In genomic region chr17:7946053-7946627, GRCm38 (mm10) we compare ENCODE assay signal across 8 mouse cellular contexts. TPM values are rescaled to one million over a fixed set of nuclear protein-coding genes. Genes with fewer than 3 reads are reported as not detected.
A peak's percentile ranks its signal among the peaks of the same experiment; 100 is the strongest.
DNase-seq lines count a peak whose midpoint lies in the region; ATAC-seq and TF ChIP-seq lines count a peak whose summit lies in the region.
"Not testable (repeated sequence)": the region's sequence is repeated elsewhere in the genome, so short reads cannot be mapped to it uniquely, and the experiment has no call there.

No protein-coding gene starts in this region.

- ATAC-seq in embryonic facial prominence, embryonic 13.5 days (ENCODE audit: insufficient number of reproducible peaks, insufficient read depth, low FRiP score, low TSS enrichment, low read depth); midbrain, embryonic 14.5 days (ENCODE audit: low FRiP score, low TSS enrichment): not testable (repeated sequence)
- peak; percentile 39 for ATAC-seq in frontal cortex, adult (ENCODE audit: low TSS enrichment)
- peak; percentile 65 for ATAC-seq in hindbrain, embryonic 12.5 days (ENCODE audit: low FRiP score)
- peak; percentile 10; the same call in 1 of the 2 replicates for ATAC-seq in liver, postnatal 0 days
- ATAC-seq in stomach, embryonic 15.5 days (ENCODE audit: insufficient read depth, low FRiP score, low read depth), result peak; percentile 21

- H3K4me2 ChIP-seq in embryonic facial prominence, embryonic 13.5 days, result peak overlapping the region; percentile 57
- H3K4me2 ChIP-seq in hindbrain, embryonic 12.5 days (replicated peaks), result peak overlapping the region; percentile 57
- peak overlapping the region; percentile 68 for H3K4me2 ChIP-seq in liver, postnatal 0 days (ENCODE audit: low read depth, low read length)
- H3K4me2 ChIP-seq in midbrain, embryonic 14.5 days (ENCODE audit: low read length), result peak overlapping the region; percentile 60
- peak overlapping the region; percentile 57 for H3K4me2 ChIP-seq in stomach, embryonic 15.5 days

- TF ChIP-seq CTCF in E14TG2a.4 (conservative IDR thresholded peaks at IDR 0.05; ENCODE audit: low read length); layer of hippocampus, adult 2 months (conservative IDR thresholded peaks at IDR 0.05); liver, postnatal 0 days (IDR thresholded peaks at IDR 0.05; ENCODE audit: low read depth): not testable (repeated sequence)

- peak overlapping the region; percentile 89; the same call in 1 of the 2 replicates for H3K27ac ChIP-seq in embryonic facial prominence, embryonic 13.5 days
- H3K27ac ChIP-seq in hindbrain, embryonic 12.5 days, result 0 out of 2 replicates have a peak overlapping the region, but pooled peaks have one; percentile 30
- peak overlapping the region; percentile 89 for H3K27ac ChIP-seq in layer of hippocampus, adult 2 months
- H3K27ac ChIP-seq in liver, postnatal 0 days (ENCODE audit: low read depth), result peak overlapping the region; percentile 93
- peak overlapping the region; percentile 89 for H3K27ac ChIP-seq in midbrain, embryonic 14.5 days (replicated peaks; ENCODE audit: low read depth, low read length)
- H3K27ac ChIP-seq in stomach, embryonic 15.5 days, result not testable (repeated sequence)

- H3K9ac ChIP-seq in embryonic facial prominence, embryonic 13.5 days, result peak overlapping the region; percentile 73
- H3K9ac ChIP-seq in hindbrain, embryonic 12.5 days, result peak overlapping the region; percentile 74
- H3K9ac ChIP-seq in liver, postnatal 0 days (replicated peaks), result peak overlapping the region; percentile 73
- H3K9ac ChIP-seq in midbrain, embryonic 14.5 days (replicated peaks; ENCODE audit: low read length), result peak overlapping the region; percentile 59; the same call in 1 of the 2 replicates
- H3K9ac ChIP-seq in stomach, embryonic 15.5 days, result not testable (repeated sequence)

- H3K27me3 ChIP-seq in E14TG2a.4 (ENCODE audit: insufficient read depth, low read length); embryonic facial prominence, embryonic 13.5 days; hindbrain, embryonic 12.5 days; liver, postnatal 0 days (ENCODE audit: insufficient read depth, low read length); midbrain, embryonic 14.5 days (ENCODE audit: control insufficient read depth, insufficient read depth, low read length); stomach, embryonic 15.5 days (replicated peaks): not testable (repeated sequence)

- peak overlapping the region; percentile 79 for H3K4me3 ChIP-seq in E14TG2a.4 (replicated peaks; ENCODE audit: low read length)
- peak overlapping the region; percentile 57 for H3K4me3 ChIP-seq in embryonic facial prominence, embryonic 13.5 days
- H3K4me3 ChIP-seq in hindbrain, embryonic 12.5 days, result peak overlapping the region; percentile 55
- peak overlapping the region; percentile 68 for H3K4me3 ChIP-seq in layer of hippocampus, adult 2 months
- peak overlapping the region; percentile 63 for H3K4me3 ChIP-seq in liver, postnatal 0 days (ENCODE audit: low read depth, low read length)
- H3K4me3 ChIP-seq in midbrain, embryonic 14.5 days (replicated peaks; ENCODE audit: low read depth, low read length), result peak overlapping the region; percentile 48
- H3K4me3 ChIP-seq in stomach, embryonic 15.5 days (replicated peaks), result peak overlapping the region; percentile 60

- not testable (repeated sequence) for H3K36me3 ChIP-seq in E14TG2a.4 (ENCODE audit: insufficient read depth, low read length); embryonic facial prominence, embryonic 13.5 days; hindbrain, embryonic 12.5 days; liver, postnatal 0 days (replicated peaks; ENCODE audit: insufficient read depth, low read length); midbrain, embryonic 14.5 days (ENCODE audit: control insufficient read depth, insufficient read depth, low read length); stomach, embryonic 15.5 days

- TF ChIP-seq EP300 in liver, postnatal 0 days (IDR thresholded peaks at IDR 0.05; ENCODE audit: low read depth), result not testable (repeated sequence)

- under 1% methylated on average over 19 of the region's 27 CpGs for WGBS in embryonic facial prominence, embryonic 13.5 days
- WGBS in hindbrain, embryonic 12.5 days, result under 1% methylated on average over 15 of the region's 27 CpGs
- under 1% methylated on average over 13 of the region's 27 CpGs for WGBS in liver, postnatal 0 days (ENCODE audit: insufficient replicate concordance)
- 0% methylated on average over 15 of the region's 27 CpGs for WGBS in midbrain, embryonic 14.5 days
- under 1% methylated on average over 19 of the region's 27 CpGs for WGBS in stomach, embryonic 15.5 days

- DNase-seq in layer of hippocampus, adult 2 months (ENCODE audit: low spot score in 2 of 2); liver, postnatal 0 days; midbrain, embryonic 14.5 days: not testable (repeated sequence)

- H3K4me1 ChIP-seq in E14TG2a.4 (replicated peaks; ENCODE audit: low read depth, low read length); embryonic facial prominence, embryonic 13.5 days; hindbrain, embryonic 12.5 days; liver, postnatal 0 days (ENCODE audit: insufficient read depth); midbrain, embryonic 14.5 days (ENCODE audit: control insufficient read depth, insufficient read depth, low read length); stomach, embryonic 15.5 days: not testable (repeated sequence)

- H3K9me3 ChIP-seq in E14TG2a.4 (ENCODE audit: low read length); embryonic facial prominence, embryonic 13.5 days; hindbrain, embryonic 12.5 days (replicated peaks); liver, postnatal 0 days (ENCODE audit: low read length); midbrain, embryonic 14.5 days (ENCODE audit: control insufficient read depth, low read length); stomach, embryonic 15.5 days: not testable (repeated sequence)

RNA-seq across cellular contexts. Expression of gene Rsph3a, which starts 0.7 kb away (rescaled TPM):
- 48.7 and 57.8 TPM in 2 replicates for polyA plus RNA-seq in embryonic facial prominence, embryonic 13.5 days (2015; fragmentation: Nextera tagmentation; extraction: Ambion mirVana)
- polyA plus RNA-seq in hindbrain, embryonic 12.5 days (2016; fragmentation: Nextera tagmentation; extraction: Ambion mirVana), result 63.8 and 77.0 TPM in 2 replicates
- 10 to 100 TPM; 40.9 to 41.6 TPM for total RNA-seq in layer of hippocampus, adult 2 months (2021)
- polyA plus RNA-seq in liver, postnatal 0 days (2015; fragmentation: Nextera tagmentation; extraction: Ambion mirVana), result 16.0 and 16.2 TPM in 2 replicates
- 83.9 and 84.0 TPM in 2 replicates for polyA plus RNA-seq in midbrain, embryonic 14.5 days (2014; fragmentation: Nextera tagmentation; extraction: Ambion mirVana)
- polyA plus RNA-seq in stomach, embryonic 15.5 days (2015; fragmentation: Nextera tagmentation; extraction: Ambion mirVana), result 52.0 and 75.4 TPM in 2 replicates

RNA-seq across cellular contexts. Expression of gene Tagap, which starts 20.3 kb away (rescaled TPM):
- 0.65 and 0.66 TPM in 2 replicates for polyA plus RNA-seq in embryonic facial prominence, embryonic 13.5 days (2015; fragmentation: Nextera tagmentation; extraction: Ambion mirVana)
- 0.26 and 0.63 TPM in 2 replicates for polyA plus RNA-seq in hindbrain, embryonic 12.5 days (2016; fragmentation: Nextera tagmentation; extraction: Ambion mirVana)
- total RNA-seq in layer of hippocampus, adult 2 months (2021), result 1 to 10 TPM; 4.8 to 5.0 TPM
- 1.5 TPM in 2 replicates for polyA plus RNA-seq in liver, postnatal 0 days (2015; fragmentation: Nextera tagmentation; extraction: Ambion mirVana)
- polyA plus RNA-seq in midbrain, embryonic 14.5 days (2014; fragmentation: Nextera tagmentation; extraction: Ambion mirVana), result 0.39 and 0.58 TPM in 2 replicates
- polyA plus RNA-seq in stomach, embryonic 15.5 days (2015; fragmentation: Nextera tagmentation; extraction: Ambion mirVana), result 1.2 TPM in 2 replicates
